Mouse (Mus musculus): Measurements from ENCODE around the gene Gsta4. TPM values are rescaled to one million over a fixed set of nuclear protein-coding genes. Genes with fewer than 3 reads are reported as not detected.
"Not testable (repeated sequence)": the region's sequence is repeated elsewhere in the genome, so short reads cannot be mapped to it uniquely, and the experiment has no call there.

The Gsta4 gene
- total RNA-seq, 2 experiments from 2014 or later, result 33.9 to 39.5 TPM

- DNase-seq (ENCODE audit: low spot score in 2 of 2), result no peak
Measured at GRCm38 (mm10) chr9:78228122-78228521, 45.5 kb downstream of the Gsta4 start.

GRCm38 (mm10) chr9:78229658-78230057 is 47.1 kb downstream of the Gsta4 start:
- not testable (repeated sequence) for DNase-seq (ENCODE audit: low spot score in 2 of 2)

- DNase-seq (ENCODE audit: low spot score in 2 of 2), result not testable (repeated sequence)
Measured at GRCm38 (mm10) chr9:78230461-78230860, 47.9 kb downstream of the Gsta4 start, which contains the start of gene Gsta1. Gene Gsta1, plus strand, starts transcription at chr9:78230656.

DNA sequence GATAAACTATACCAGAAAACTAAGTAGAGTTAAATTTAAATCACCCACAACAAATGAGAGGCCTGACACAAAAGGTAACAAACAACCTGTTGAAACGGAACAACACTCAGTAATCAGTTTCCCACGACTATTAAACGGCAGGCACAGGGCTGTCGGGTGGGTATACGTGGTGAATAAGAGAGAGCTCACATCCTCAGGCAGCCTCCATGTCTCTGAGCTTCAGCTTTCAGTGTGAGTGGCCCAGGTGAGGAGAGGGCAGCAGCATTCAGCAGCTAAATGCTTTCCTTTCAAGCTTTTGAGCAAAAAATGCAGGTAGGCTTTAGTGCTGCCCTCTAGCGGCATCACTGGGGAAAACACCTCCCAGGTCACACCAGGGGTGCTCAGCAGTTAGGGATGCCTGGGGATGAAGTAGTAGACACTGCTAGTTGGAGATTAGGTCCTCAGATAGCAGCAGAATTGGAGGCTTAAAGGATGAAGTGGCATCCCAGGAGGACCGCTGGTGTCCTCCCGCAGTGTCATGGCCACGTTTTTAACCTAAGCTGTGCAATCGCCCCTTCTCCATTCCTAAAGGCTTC is 50.6 kb downstream of the Gsta4 start:
- DNase-seq (ENCODE audit: low spot score in 2 of 2), result not testable (repeated sequence)

DNA sequence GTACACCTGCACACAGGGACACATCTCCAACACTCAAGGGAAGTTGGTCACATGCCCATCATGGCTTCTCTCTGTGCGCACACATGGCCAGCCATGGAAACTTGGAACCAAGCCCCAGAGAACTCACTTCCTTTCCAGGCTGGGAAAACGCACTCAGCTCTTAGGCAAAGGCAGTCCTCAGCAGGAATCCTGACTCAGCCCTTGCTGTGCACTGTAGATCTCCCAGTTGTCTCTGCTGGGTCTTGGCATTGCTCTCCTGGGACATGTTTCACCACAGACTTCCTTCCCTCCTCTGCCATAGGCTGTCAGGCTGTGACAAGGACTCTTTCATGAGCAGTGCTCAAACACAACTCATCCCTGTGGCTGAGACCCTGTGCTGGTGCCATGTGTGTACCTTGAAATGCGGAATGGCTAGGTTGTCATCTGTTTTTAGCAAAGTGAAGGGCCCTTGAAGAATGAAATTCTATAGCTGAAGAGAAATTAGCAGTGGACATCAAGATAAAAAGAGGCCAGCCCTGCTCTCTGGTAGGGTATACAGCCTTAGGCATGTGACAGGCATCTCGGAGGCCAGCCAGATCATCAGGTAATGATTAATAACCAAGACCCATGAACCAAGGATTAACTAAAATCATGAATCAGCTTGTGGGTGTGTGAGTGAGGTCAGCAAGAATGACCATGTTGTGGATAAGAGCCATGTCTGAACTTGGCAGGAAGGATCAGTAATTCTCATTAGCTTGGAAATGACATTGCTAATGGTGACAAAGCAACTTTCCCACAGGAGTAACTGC is 73.3 kb downstream of the Gsta4 start:
- peak in 1 of 2 experiments; percentile 6 for DNase-seq (ENCODE audit: low spot score in 2 of 2)

GRCm38 (mm10) chr9:78256914-78257313 is 74.3 kb downstream of the Gsta4 start, which contains the start of gene Gm3776:
Gene Gm3776, plus strand, starts transcription at chr9:78257129.
- DNase-seq (ENCODE audit: low spot score in 2 of 2), result not testable (repeated sequence)

Other genes with a start within 250 kb of the Gsta4 start
- not detected for gene Gcm1, start 130.8 kb upstream of the Gsta4 start, total RNA-seq (2021)
- 100 to 1,000 TPM; 105 to 115 TPM for gene Fbxo9, start 73.7 kb upstream of the Gsta4 start, total RNA-seq (2021)
- 10 to 100 TPM; 29.7 to 35.4 TPM for gene Ick, start 73.6 kb upstream of the Gsta4 start, total RNA-seq (2021)
- gene Gsta1, start 47.9 kb downstream of the Gsta4 start, total RNA-seq (2021), result not detected
- gene Gm3776, start 74.4 kb downstream of the Gsta4 start, total RNA-seq (2021), result not detected
- not detected for gene Gm10639, start 107.1 kb downstream of the Gsta4 start, total RNA-seq (2021)
- gene Omt2a, start 132.0 kb downstream of the Gsta4 start, total RNA-seq (2021), result not detected
- gene Omt2b, start 144.8 kb downstream of the Gsta4 start, total RNA-seq (2021), result not detected
- gene Gsta2, start 173.0 kb downstream of the Gsta4 start, total RNA-seq (2021), result not detected
- not detected for gene Dppa5a, start 185.4 kb downstream of the Gsta4 start, total RNA-seq (2021)
- under 1 TPM; 0.16 to 0.71 TPM for gene Ooep, start 196.0 kb downstream of the Gsta4 start, total RNA-seq (2021)
- under 1 TPM in 1 of 2 experiments, not detected in 1; 0.16 TPM for gene Ddx43, start 213.0 kb downstream of the Gsta4 start, total RNA-seq (2021)

Measured in layer of hippocampus, postnatal 10 days (tissue).